Mouse (Mus musculus) adrenal gland, postnatal 25 days (tissue): ENCODE measurements around the gene Urah. TPM values are rescaled to one million over a fixed set of nuclear protein-coding genes. Genes with fewer than 3 reads are reported as not detected.

ENCODE experiments used
- DNase-seq: peaks from one replicate; pipeline ENCODE4 v3.0.0; 2021; ENCODE audit warnings: mixed read lengths
- total RNA-seq: library from RNA; stranded (reverse); gene quantifications from 2 replicates; pipeline ENCODE4 v1.2.3, GENCODE M21; 2021

The Urah gene
- total RNA-seq, 1 experiment from 2014 or later: 0.61 TPM

GRCm38 (mm10) chr7:140840750-140841735 lies 6.2 kb downstream of the Urah start:
- DNase-seq: no peak

DNA sequence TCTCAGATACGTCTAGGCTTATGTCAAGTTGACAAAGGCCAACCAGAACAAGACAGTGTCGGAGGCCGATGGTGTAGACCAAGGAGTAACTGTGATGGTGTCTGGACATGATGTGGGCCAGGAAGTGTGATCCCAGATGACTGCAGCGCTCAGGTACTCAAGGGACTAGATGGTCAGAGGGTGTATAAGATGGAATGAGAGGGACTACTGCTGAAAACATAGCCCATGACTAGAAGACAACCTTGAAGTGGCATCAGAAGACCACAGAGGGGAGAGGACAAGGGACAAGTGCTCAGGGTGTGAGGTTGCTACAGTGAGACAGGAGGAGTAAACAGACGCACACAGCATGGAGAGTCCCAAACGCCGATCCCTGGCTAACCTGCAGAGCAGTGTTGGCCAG lies 9.0 kb downstream of the Urah start:
- no peak for DNase-seq

GRCm38 (mm10) chr7:140844905-140845665 lies 10.3 kb downstream of the Urah start, which contains the start of gene Scgb1c1:
Gene Scgb1c1, plus strand, starts transcription at chr7:140845547.
- DNase-seq: peak; percentile 93

DNA sequence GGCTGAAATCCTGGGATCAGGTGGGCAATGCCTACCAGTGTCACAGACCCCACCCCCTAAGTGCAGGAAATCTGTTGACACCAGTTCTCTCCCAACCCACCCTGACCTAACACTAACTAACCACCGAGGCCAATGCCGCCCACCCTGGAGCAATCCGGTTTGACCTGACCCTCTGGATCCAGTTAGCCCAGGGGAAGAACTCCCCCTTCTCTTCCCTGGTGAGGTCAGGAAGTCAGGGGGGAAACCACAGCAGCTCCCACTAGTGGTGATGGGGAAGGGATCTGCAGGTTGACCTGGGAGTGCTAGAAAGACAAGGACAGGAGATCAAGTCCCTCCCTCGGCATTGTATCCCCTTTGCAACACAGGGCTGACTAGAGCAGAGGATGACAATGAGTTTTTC lies 10.9 kb downstream of the Urah start:
- DNase-seq: no peak

GRCm38 (mm10) chr7:140846676-140847075 lies 11.9 kb downstream of the Urah start:
- no peak for DNase-seq

DNA sequence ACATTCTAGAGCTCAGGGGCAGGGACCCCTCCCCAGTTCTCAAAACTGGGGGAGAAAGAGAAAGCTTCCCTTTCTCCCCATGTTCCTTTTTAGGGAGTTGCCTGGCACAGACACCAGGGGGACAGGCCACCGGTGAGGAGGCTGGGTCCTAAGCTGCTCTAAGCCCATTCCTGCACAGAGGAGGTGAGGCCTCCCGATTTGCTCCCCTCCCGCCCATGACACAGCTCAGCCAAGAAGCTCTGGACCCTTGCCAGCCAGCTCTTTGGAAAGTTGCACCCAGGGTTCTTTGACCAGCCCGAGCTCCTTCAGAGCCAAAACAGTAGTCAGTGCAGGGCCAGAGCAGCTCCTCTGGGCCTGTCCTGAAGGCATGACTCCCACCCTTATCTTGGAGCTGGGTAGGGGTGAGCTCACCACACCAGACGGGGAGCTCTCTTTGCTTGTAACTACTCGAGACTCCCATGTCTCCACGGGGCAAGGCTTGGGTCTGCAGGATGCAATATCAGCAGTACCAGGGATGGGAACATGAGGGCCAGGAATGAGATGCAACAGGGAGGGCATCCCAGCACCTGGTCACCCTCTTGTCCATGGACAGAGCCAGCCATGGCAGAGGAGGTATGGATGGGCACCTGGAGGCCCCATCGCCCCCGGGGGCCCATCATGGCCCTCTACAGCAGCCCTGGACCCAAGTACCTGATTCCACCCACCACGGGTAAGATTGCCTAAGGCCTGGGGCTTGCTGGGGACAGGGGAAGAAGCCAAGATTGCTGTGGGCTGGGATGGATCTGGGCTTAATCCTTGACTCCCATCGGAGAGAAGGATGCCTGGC lies 13.2 kb downstream of the Urah start, which contains the start of gene Odf3:
TSS of gene Odf3 (plus strand) at position 51 of the 826 bp plus-strand sequence.
- DNase-seq: peak; percentile 86

GRCm38 (mm10) chr7:140848591-140848990 lies 13.8 kb downstream of the Urah start:
- no peak for DNase-seq

DNA sequence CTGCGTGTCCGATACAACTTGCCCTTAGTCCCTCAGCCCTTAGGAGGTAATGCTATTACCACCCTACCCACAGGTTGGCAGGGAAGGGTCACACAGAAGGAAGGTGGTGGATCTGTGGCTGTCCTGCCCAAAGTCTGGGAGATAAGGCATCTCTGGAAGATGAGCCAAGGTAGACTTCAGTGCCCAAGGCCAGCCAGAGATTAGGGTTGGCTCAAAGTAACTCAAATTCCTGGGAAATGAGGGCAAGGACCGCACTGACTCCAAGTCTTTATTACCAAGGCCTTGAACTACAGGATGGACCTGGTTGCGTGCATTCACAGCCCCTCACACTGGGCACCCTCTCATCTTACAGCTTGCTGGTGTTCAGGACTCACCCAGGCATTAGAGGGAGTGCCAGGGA lies 17.1 kb downstream of the Urah start:
- no peak for DNase-seq

DNA sequence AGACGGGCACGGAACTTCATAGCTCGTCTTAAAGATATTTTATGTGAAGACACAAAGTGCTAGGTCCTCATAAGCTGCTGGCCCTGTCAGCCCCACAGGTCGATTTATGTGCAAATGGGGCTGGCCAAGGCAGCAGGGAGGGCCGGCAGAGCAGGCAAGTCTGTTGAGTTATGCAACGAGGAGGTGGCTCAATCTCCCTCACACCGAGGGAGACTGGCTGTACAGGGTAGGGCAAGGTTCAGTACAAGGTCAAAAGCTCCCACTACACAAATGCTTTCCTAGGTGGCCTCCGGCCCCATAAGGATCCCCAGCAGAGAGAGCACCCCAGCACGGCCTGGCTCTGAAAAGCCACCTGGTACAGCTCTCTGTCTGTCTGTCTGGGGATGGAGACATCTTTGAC lies 18.6 kb downstream of the Urah start:
- no peak for DNase-seq

- no peak for DNase-seq
These were observed 19.7 kb downstream of the Urah start for GRCm38 (mm10) chr7:140854483-140854882.

DNA sequence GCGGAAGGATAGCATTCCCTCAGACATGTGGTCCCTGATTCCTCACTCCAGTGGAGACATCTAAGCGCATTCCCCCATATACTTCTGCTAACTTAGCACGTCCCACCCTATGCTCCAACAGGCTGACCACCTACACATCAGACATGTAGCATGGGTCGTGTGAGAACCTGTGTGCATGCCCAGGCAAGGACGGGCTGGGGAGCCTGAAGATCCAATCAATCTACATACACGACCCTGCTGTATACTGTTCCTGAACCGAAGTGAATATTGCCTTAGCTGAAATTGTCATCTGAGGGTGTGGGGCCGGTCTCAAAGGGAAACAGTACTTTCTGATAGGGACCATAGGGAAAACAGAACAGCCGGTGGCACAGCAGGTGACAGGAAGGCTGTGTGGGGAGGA lies 20.4 kb downstream of the Urah start:
- DNase-seq: no peak

- peak; percentile 75 for DNase-seq
These were observed 21.3 kb downstream of the Urah start, which contains the start of gene Gm45785 for GRCm38 (mm10) chr7:140855860-140856784. Gene Gm45785, minus strand, starts transcription at chr7:140856331.

DNA sequence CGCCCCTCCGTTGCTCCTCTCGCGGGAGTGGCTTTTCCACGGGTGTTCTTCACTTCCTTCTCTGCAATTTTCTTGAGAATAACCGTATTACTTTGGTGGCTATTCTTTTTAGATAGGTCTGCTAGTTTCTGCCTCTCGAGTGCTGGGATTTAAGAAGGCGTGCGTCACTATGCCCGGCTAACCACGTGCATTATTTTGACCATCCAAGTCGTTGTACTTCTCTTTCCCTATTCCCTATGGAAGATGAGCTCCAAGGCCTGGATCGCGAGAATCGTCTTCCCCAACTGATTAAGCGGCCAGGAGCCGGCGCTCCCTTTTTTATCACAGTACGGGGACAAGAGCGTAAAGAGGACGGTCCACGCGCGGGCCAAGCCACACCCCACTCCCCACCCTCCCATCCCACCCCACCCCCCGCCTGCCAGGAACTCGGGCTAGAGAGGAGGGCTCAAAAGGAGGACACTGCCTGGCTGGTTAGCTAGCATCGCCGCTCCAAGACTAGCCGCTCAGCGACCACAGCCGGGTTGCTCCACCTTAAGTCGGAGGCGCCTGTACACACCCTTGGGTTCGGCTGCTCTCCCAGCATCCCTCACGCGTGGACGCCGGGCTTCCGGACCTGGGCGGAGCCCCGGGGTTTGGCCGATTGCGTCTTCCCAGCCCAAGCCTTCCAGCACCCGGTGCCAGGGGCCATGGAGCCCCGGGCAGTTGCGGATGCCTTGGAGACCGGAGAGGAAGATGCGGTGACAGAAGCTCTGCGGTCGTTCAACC lies 22.1 kb downstream of the Urah start, which contains the start of gene Ric8a:
TSS of gene Ric8a (plus strand) at position 173 of the 765 bp plus-strand sequence.
- peak; percentile 92 for DNase-seq

DNA sequence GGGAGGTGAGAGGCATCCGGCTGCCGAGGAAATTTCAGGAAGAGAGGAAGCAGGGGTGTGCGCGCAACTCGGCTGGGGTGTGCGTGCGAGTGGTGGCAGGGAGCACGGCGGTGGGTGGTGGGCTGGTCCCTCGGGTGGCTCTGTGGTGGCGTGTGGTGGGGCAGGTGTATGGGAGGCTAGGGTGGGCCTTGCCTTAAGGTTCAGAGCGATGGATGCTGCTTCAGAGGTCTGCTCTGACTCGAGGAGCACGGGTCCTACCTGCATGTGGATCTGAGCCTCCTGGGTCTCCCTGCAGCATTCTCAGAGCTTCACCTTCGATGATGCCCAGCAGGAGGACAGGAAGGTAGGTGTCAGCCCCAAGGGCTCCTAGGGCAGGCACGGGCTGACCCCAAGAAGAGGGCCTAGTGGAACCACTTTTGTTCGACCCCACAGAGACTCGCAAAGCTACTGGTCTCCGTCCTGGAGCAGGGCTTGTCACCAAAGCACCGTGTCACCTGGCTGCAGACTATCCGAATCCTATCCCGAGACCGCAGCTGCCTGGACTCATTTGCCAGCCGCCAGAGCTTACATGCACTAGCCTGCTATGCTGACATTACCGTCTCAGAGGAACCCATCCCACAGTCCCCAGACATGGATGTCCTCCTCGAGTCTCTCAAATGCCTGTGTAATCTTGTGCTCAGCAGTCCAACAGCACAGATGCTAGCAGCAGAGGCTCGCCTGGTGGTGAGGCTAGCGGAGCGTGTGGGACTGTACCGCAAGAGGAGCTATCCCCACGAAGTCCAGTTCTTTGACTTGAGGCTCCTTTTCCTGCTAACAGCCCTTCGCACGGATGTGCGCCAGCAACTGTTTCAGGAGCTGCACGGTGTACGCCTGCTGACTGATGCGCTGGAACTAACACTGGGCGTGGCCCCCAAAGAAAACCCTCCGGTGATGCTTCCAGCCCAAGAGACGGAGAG lies 23.0 kb downstream of the Urah start, which contains the start of gene Bet1l:
TSS of gene Bet1l (minus strand) at position 28 of the 956 bp plus-strand sequence.
- DNase-seq: no peak

DNA sequence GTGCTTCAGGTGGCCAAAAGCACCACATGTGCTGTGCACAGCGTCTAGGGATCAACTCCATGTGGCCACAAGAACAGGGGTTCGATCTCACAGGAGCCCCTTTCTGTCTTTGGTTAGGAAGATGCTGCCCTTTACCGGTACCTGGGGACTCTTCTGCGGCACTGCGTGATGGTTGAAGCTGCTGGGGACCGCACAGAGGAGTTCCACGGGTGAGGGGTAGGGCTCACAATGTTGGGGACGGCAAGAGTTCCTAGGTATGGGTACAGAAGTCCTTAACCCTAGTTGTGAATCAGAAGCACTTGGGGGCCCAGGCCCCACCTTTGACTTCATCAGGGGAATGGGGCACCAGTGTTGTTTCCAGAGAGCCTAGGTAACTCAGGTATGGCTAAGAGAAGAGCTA lies 23.9 kb downstream of the Urah start:
- DNase-seq: no peak

- DNase-seq: no peak
These were observed 25.2 kb downstream of the Urah start for GRCm38 (mm10) chr7:140859997-140860396.

- no peak for DNase-seq
These were observed 25.9 kb downstream of the Urah start for GRCm38 (mm10) chr7:140860728-140861127.

GRCm38 (mm10) chr7:140864761-140865160 lies 29.9 kb downstream of the Urah start:
- no peak for DNase-seq

- DNase-seq: no peak
These were observed 39.4 kb downstream of the Urah start for GRCm38 (mm10) chr7:140874224-140874623.
